Mouse (Mus musculus) stomach, postnatal 0 days (tissue): ENCODE measurements around the gene Clec12b. TPM values are rescaled to one million over a fixed set of nuclear protein-coding genes. Genes with fewer than 3 reads are reported as not detected.
"Not testable (repeated sequence)": the region's sequence is repeated elsewhere in the genome, so short reads cannot be mapped to it uniquely, and the experiment has no call there.

Source experiments
- ATAC-seq: fragments of 200-750 bp; cut with Nextera tagmentation; 2 replicates; pipeline ENCODE4 v1.8.0; 2017; ENCODE audit not compliant: low FRiP score, low TSS enrichment
- DNase-seq: peaks from one replicate; pipeline ENCODE4 v3.0.0-alpha.2; 2016; ENCODE audit warnings: low spot score
- H3K27ac ChIP-seq: fragments of 300-500 bp; sonication (generic); replicated peaks from 2 replicates; pipeline ENCODE4 v1.5.1; 2014; ENCODE audit warnings: mild to moderate bottlenecking, control low read depth
- H3K27me3 ChIP-seq: fragments of 300-500 bp; sonication (generic); 2 replicates; pipeline ENCODE4 v1.6.1; 2014; ENCODE audit warnings: low read length; ENCODE audit not compliant: control insufficient read depth, insufficient read depth
- H3K36me3 ChIP-seq: fragments of 300-500 bp; sonication (generic); 2 replicates; pipeline ENCODE4 v1.6.1; 2014; ENCODE audit warnings: low read length, mixed read lengths; ENCODE audit not compliant: control insufficient read depth, insufficient read depth
- H3K4me1 ChIP-seq: fragments of 300-500 bp; sonication (generic); replicated peaks from 2 replicates; pipeline ENCODE4 v1.6.1; 2014; ENCODE audit warnings: antibody characterized with exemption; ENCODE audit not compliant: control insufficient read depth, insufficient read depth
- H3K4me2 ChIP-seq: fragments of 300-500 bp; sonication (generic); replicated peaks from 2 replicates; pipeline ENCODE4 v1.6.1; 2014; ENCODE audit warnings: low read depth, mild to moderate bottlenecking, control low read depth, moderate library complexity
- H3K4me3 ChIP-seq: fragments of 300-500 bp; sonication (generic); 2 replicates; pipeline ENCODE4 v1.5.1; 2014; ENCODE audit warnings: low read depth, low read length, control low read depth
- H3K9ac ChIP-seq: fragments of 300-500 bp; sonication (generic); 2 replicates; pipeline ENCODE4 v1.6.1; 2014; ENCODE audit warnings: mild to moderate bottlenecking, low read length, control low read depth, mixed read lengths
- H3K9me3 ChIP-seq: fragments of 300-500 bp; sonication (generic); 2 replicates; pipeline ENCODE4 v1.6.1; 2016; ENCODE audit warnings: low read length; ENCODE audit not compliant: control insufficient read depth
- CTCF ChIP-seq: IDR thresholded peaks from 2 replicates; pipeline ENCODE4 v1.5.1; 2016; ENCODE audit warnings: antibody characterized with exemption, low read depth, mild to moderate bottlenecking, moderate library complexity
- EP300 ChIP-seq: optimal IDR thresholded peaks from 2 replicates; pipeline ENCODE3; 2016; ENCODE audit warnings: antibody characterized with exemption
- WGBS: fragments of 180-500 bp; shearing (Covaris S2); extraction: QIAGEN DNeasy Blood & Tissue Kit; methylation state at CpG from one replicate; pipeline ENCODE4 v1.1.7; 2014; 5-methylcytosine and 5-hydroxymethylcytosine counted together
- polyA plus RNA-seq: library from polyadenylated mRNA; unstranded; fragments of >200 nt; fragmentation: Nextera tagmentation; extraction: Ambion mirVana; gene quantifications from 2 replicates; pipeline ENCODE4 v1.2.1, GENCODE M21; 2015

Gene Clec12b
- polyA plus RNA-seq, 1 experiment from 2014 or later, result not detected

DNA sequence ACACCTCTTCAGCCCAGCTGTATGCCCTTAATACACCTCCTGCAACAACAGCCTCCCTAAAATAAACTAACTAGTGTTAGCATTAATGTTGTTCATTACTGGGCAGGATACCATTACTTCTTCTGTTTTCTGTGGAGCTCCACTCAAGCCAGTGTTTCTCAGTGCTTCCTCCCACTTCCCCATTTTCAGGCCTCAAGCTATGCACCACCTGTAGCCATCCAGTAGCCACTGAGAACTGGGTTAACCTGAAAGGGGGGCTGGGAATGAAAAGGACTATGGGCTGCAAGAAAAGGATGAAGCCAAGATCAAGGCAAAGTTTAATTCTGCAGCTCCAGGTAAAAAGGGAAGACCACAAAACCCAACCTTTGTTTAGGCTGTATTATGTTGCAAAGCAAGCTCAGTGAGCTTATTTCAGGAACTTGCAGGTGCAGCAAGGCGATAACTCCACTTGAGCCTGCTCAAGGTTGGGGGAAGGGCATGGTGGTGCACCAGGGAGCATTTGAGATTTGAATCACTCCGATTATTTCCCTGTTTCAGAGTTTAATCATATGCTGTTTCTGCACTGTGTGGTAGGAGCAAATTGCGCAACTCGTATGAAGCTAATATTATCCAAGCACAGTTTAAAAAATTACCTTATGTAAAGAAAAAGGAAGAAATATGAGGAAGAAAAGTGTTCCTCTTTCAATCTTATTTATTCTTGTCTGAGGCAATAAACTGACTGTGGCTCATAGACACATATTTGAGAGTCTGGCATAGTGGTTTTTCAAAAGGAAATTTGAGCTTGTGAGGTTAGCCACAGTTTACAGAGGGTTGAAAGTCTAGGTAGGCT lies 35.9 kb downstream of the Clec12b start:
- H3K9me3 ChIP-seq, result no peaks in the 10 kb centered on the region
- H3K4me2 ChIP-seq, result no peak overlapping the region
- H3K4me3 ChIP-seq, result no peak overlapping the region
- H3K9ac ChIP-seq, result no peak overlapping the region
- H3K4me1 ChIP-seq, result no peaks in the 10 kb centered on the region
- ATAC-seq (peak; percentile 66; the same call in 1 of the 2 replicates), DNase-seq (peak; percentile 34)
- no peaks in the 10 kb centered on the region for H3K27me3 ChIP-seq
- no peak overlapping the region for H3K27ac ChIP-seq
- TF ChIP-seq CTCF (no peak), EP300 (no peak)
- 37% methylated on average over 4 of the region's 4 CpGs for WGBS
- no peaks in the 10 kb centered on the region for H3K36me3 ChIP-seq

DNA sequence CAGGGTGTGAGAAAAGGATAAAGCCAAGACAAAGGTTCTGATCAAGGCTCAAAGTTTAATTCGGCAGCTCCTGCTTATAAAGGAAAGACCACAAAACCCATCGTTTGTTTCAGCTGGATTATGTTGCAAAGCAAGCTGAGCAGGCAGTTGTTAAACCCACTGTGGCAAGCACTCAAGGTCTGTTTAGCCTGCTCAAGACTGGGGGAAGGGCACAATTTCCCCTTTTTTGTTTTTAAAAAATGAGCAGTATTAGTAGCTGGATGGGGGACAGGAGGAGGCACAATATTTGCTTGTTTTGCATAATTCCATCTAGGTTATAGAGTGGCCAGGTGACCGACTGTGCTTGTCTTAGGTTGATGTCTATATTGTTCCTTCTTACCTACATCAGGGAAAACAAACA lies 41.3 kb downstream of the Clec12b start:
- TF ChIP-seq CTCF, result no peak
- TF ChIP-seq EP300, result no peak
- no peak overlapping the region for H3K9ac ChIP-seq
- no peak overlapping the region for H3K27ac ChIP-seq
- H3K9me3 ChIP-seq, result no peaks in the 10 kb centered on the region
- DNase-seq (no peak), ATAC-seq (no peak)
- no peak overlapping the region for H3K4me2 ChIP-seq
- no peaks in the 10 kb centered on the region for H3K27me3 ChIP-seq
- no peaks in the 10 kb centered on the region for H3K36me3 ChIP-seq
- H3K4me3 ChIP-seq, result no peak overlapping the region
- no peaks in the 10 kb centered on the region for H3K4me1 ChIP-seq
- WGBS, result 64% methylated on average over 3 of the region's 3 CpGs

DNA sequence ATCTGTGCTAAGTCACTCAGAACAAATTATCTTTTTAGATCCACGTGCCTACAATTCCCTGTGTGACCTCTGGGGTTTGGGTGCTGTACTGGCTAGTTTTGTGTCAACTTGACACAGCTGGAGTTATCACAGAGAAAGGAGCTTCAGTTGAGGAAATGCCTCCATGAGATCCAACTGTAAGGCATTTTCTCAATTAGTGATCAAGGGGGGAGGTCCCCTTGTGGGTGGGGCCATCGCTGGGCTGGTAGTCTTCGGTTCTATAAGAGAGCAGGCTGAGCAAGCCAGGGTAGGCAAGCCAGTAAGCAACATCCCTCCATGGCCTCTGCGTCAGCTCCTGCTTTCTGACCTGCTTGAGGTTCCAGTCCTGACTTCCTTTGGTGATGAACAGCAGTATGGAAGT lies 43.3 kb downstream of the Clec12b start, which contains the start of gene Clec12a:
Gene Clec12a (plus strand): TSS at position 301 of the 400 bp plus-strand sequence.
- H3K4me1 ChIP-seq, DNase-seq, ATAC-seq, H3K4me2 ChIP-seq, H3K27me3 ChIP-seq, H3K9me3 ChIP-seq, H3K9ac ChIP-seq, H3K36me3 ChIP-seq, H3K4me3 ChIP-seq, H3K27ac ChIP-seq: not testable (repeated sequence)
- WGBS, result 71% methylated on average over 4 of the region's 4 CpGs

DNA sequence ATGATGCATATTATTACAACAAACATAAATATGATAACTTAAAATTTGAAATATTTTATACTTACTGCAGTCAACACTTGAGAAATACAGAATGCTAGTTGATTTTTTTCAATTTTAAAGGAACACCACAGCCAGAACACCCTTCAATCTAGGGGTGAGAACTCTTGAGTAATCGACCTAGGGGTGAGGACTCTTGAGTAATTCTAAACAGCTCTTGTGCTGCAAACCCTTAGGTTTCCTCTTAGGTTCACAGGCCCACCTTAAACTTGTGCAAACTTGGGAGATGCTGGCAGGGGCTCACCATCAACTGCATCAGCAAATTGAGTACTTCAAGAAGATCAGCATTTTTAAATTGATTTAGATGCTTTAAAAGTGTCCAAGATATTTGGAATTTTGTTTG lies 47.9 kb downstream of the Clec12b start:
- TF ChIP-seq EP300 (no peak), CTCF (no peak)
- H3K36me3 ChIP-seq, result no peaks in the 10 kb centered on the region
- no peaks in the 10 kb centered on the region for H3K27me3 ChIP-seq
- H3K9me3 ChIP-seq, result no peaks in the 10 kb centered on the region
- no peak for ATAC-seq
- 66% methylated on average over 1 of the region's 1 CpGs for WGBS
- no peak overlapping the region for H3K9ac ChIP-seq
- H3K4me2 ChIP-seq, result no peak overlapping the region
- H3K4me1 ChIP-seq, result no peaks in the 10 kb centered on the region
- DNase-seq, result no peak
- H3K27ac ChIP-seq, result no peak overlapping the region
- H3K4me3 ChIP-seq, result no peak overlapping the region

DNA sequence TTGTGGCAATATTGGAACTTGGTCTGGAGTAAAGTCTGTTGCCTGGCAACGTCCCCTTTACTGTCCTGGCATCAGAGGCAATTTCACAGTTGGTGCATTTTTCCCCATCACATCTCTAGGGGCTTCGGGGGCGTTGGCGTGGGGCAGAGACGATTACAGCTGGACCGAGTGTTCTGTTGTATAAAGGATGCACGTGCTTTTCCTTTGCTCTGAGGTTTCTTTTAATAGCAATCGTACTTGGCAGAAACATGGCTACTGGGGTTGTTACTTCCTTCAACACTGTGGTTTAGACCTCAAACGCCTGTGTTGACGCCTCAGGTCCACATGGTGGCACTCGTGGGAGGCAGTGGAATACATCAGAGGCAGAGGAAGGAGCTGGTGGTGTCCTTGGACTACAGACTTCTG lies 52.0 kb downstream of the Clec12b start:
- H3K4me2 ChIP-seq, result no peak overlapping the region
- no peaks in the 10 kb centered on the region for H3K36me3 ChIP-seq
- WGBS, result 27% methylated on average over 11 of the region's 11 CpGs
- ATAC-seq, result peak; percentile 65; the same call in 1 of the 2 replicates
- H3K27me3 ChIP-seq, result no peaks in the 10 kb centered on the region
- H3K27ac ChIP-seq, result no peak overlapping the region
- H3K9me3 ChIP-seq, result no peaks in the 10 kb centered on the region
- TF ChIP-seq CTCF (peak; percentile 86), EP300 (no peak)
- H3K9ac ChIP-seq, result no peak overlapping the region
- H3K4me1 ChIP-seq, result no peaks in the 10 kb centered on the region
- H3K4me3 ChIP-seq, result no peak overlapping the region
- peak; percentile 66 for DNase-seq

DNA sequence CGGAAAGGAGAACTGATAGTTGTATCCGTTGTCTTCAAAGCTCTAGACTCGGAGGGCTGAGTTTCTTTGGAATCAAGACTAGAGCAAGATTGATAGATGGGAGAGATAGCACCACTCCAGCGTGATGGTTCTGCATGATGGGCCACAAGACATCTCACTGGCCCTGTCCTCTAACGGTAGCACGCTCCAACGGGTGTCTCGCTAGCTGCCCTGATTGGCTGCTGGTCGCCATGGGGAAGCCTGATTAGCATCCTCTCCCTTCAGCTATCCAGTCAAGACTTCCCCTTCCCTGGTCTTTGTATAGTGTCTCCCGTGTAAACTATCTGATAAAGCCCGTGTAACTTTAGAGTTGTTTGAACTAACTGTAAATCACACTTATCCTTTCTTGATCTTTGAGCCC lies 54.1 kb downstream of the Clec12b start, which contains the start of gene 4922502D21Rik:
Gene 4922502D21Rik (minus strand): TSS at position 187 of the 400 bp plus-strand sequence.
- no peak within 1 kb of the TSS for H3K4me2 ChIP-seq
- TF ChIP-seq CTCF (no peak), EP300 (no peak)
- H3K36me3 ChIP-seq, result no peaks in the 10 kb centered on the region
- DNase-seq (no peak), ATAC-seq (no peak)
- H3K27me3 ChIP-seq, result no peaks in the 10 kb centered on the region
- 50% methylated on average over 11 of the region's 11 CpGs for WGBS
- H3K27ac ChIP-seq, result no peak within 1 kb of the TSS
- no peak within 1 kb of the TSS for H3K4me3 ChIP-seq
- H3K9ac ChIP-seq, result no peak within 1 kb of the TSS
- H3K9me3 ChIP-seq, result no peaks in the 10 kb centered on the region
- H3K4me1 ChIP-seq, result no peaks in the 10 kb centered on the region
